Mouse (Mus musculus) lung, postnatal 0 days (tissue): ENCODE measurements around the gene Jph4.

Experiments used
- CTCF ChIP-seq: IDR thresholded peaks from 2 replicates; pipeline ENCODE4 v1.5.1; 2016; ENCODE audit warnings: antibody characterized with exemption, mild to moderate bottlenecking
- EP300 ChIP-seq: IDR thresholded peaks from 2 replicates; pipeline ENCODE4 v1.6.1; 2016; ENCODE audit warnings: antibody characterized with exemption, mild to moderate bottlenecking, control low read depth

- TF ChIP-seq EP300 (no peak), CTCF (no peak)
Measured at GRCm38 (mm10) chr14:55113351-55113974, 3.3 kb downstream of the Jph4 start.
